Mouse (Mus musculus) liver, embryonic 18 days (tissue): ENCODE measurements around the gene Sac3d1. TPM values are rescaled to one million over a fixed set of nuclear protein-coding genes. Genes with fewer than 3 reads are reported as not detected.

Experiments
- polyA plus RNA-seq: library from polyadenylated mRNA; depleted of rRNA; stranded (reverse); fragments of >200 nt; gene quantifications from 2 replicates; pipeline ENCODE4 v1.2.3, GENCODE M21; 2012; rRNA removed

The Sac3d1 gene
- 12.5 and 12.8 TPM in 2 replicates for polyA plus RNA-seq

DNA sequence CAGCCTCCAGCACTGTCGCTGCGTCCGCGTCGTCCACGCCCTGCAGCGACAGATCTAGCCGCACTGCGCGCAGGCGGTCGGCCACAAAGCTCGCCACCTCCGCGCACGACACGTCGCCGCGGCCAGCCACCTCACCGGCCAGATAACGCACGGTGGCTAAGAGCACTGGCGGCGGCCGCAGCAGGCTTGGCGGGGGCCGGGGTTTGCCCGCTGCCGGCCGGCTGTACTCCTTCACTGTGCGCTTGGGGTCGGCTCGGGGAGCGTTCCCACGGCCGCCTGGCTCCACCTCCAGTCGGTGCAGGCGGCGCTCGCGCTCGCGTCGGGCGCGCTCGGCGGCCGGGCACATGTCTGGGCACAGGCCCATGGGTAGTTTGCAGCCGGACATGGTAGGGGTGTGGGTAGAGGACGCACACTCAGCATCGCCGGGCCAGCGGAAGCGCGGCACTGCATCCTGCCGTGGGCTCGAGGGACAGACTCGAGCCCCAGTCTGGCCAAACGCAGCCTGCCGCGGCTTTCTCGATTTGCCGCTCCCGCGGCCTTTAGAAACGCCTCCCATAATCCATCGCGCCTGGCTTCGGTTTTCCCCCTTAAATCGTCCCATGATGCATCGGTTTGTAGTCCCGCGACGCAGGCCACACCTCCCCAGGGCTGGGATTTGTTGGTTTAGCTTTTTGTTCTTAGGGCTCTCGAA, at the start of gene Sac3d1:
Gene Sac3d1 (minus strand): TSS at position 665 of the 691 bp plus-strand sequence.

DNA sequence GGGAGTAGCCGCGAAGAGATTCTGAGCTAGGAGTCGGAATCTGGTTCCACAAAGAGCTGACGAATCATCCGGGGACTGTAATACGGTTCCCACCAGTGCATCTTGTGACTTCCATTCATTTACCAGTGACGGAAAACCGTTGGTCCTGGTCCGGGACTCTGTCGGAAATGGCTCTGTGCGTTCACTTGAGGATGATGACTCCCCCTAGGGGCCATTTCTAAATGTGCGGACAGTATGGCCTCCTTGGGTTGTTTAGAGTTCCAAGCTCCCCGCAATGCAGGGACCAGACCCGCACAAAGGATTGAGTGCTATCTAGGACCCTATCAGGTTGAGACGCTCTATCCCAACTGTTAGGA, 22.9 kb upstream of the Sac3d1 start, which contains the start of gene Arl2:
Gene Arl2 (minus strand): TSS at position 155 of the 356 bp plus-strand sequence.

DNA sequence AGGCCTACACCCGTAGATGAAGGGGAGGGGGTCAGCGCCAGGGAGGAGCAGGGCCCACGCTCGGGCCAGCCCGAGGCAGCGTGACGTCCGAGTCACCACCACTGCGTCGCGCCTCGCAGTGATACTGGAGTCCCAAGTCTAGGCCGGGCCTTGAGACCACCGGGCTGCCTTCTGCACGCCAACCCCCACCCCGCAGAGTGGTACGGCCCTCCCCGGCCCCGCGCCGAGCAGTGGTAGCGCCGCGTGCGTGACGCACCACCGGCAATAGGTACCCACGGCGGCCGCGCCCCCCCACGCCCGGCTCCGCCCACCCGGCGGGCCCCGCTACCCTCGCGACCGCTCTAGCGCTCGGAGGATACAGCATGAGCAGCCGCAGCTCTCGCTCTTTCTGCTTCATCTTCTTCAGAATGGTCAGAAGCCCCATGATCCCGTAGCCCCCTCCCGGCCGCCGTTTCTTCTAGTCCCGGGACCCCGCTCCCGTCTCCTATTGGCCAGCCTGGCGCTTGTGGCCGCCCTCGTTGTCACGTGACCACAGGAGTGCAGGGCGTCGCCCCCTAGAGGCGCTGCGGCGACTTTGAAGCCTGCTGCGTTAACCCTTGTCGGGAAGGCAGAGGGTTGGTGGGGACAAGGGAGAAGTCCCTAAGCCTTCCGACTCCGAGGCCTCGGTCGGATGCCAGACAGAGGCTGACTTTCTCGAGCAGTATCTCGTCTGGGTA, 22.4 kb upstream of the Sac3d1 start, which contains the start of gene Batf2:
Gene Batf2 (plus strand): TSS at position 306 of the 716 bp plus-strand sequence.

DNA sequence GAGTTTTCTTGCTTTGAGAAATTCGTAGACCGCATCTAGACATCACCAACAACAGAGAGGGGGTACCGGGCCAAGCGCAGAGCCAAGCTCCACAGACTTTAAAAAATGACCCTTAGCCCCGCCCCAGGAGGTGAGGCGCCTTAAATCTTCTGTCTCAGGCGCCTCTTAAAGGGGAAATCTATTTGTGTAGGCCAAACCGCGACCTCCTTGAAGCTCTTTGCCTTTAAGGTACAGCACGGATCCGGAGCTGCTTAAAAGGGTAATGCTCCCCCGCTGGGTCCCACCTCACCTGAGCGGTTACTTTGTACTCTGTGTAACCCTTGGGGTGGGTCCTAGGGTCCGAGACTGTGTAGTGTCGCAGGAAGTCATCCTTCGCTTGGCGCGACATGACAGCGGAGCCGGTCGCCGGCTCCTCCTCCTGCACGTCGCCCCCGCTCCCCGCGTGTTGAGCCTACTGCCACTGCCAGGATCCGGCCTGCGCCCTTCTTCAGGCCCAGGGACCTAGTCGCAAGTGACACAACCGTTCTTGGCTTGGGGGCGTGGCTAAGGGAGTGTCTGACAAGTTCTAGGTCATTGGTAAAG, 9.4 kb upstream of the Sac3d1 start, which contains the start of gene Snx15:
Gene Snx15 (minus strand): TSS at position 545 of the 582 bp plus-strand sequence.

DNA sequence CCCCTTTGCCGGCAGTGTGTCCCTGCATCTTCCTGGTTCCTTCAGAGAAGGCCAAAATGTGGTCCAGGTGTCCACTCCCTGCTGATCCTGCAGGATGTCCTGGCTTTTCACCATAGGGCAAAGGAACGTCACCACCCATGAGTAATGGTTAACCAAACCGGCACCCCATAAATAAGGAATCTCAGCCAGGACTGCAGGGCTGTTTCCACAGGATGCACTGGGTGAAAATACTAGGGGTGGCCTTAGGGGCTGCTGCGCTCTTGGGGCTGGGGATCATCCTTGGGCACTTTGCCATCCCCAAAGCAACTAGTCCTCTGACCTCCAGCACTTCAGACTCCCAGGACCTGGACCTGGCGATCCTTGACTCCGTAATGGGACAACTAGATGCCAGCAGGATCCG, 12.9 kb downstream of the Sac3d1 start, which contains the start of gene Naaladl1:
Gene Naaladl1 (plus strand): TSS at position 197 of the 400 bp plus-strand sequence.

DNA sequence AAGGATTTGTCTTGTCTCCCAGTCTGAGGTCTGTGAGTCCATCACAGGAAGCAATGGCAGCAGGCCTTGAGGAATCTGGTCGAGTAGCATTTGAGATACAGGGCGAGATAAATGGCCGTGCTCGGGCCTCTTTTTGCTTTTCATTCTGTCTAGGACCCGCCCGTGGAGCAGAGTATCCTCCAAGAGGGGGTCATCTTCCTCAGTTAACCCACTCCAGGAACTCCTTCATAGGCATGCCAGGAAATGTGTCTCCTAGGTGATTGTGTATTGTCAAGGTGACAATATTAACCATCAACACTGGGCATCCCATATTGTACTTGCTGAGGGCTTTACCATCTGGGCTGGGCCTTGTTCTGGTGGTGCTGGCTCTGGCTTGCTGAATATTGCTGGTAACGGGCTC, 24.3 kb downstream of the Sac3d1 start, which contains the start of gene AC131692.1:
Gene AC131692.1 (plus strand): TSS at position 301 of the 400 bp plus-strand sequence.

DNA sequence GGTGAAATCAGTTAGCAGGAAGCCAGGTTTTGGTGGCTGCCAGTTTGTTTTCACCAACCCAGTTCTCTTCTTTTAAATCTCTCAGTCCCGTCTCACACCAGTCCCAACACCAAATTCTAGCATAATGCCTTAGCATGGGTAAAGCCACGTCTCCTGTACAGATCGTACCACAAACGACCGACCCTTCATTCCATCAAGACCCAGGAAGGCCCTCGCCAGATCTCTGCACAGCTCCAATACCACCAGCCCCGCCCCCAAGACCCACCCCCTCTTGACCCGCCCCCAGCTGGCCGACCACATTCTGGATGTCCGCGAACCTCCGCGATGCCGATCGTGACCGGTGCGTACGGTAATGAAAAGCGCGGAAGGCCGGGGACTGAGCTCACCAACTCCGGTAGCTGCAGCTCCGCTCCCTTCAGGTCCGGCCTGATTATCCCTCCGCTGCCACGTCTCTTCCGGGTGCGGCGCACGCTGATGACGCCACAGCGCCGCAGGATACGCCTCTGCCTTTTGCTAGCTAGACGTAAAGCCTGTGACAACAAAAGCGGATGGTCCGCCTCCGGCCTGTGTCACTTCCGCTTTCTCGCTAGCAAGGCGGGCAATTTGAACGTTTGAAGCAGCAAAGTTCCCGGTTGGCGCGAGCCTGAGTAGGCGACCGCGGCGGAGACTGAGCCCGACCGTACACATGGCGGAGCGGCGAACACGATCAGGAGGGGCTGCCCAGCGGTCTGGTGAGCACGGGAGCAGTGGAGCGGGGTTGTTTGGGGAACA, 33.8 kb downstream of the Sac3d1 start, which contains the start of the genes Zfpl1 and Cdca5:
Gene Zfpl1 (minus strand): TSS at position 479 of the 771 bp plus-strand sequence.
Gene Cdca5 (plus strand): TSS at position 506 of the 771 bp plus-strand sequence.

DNA sequence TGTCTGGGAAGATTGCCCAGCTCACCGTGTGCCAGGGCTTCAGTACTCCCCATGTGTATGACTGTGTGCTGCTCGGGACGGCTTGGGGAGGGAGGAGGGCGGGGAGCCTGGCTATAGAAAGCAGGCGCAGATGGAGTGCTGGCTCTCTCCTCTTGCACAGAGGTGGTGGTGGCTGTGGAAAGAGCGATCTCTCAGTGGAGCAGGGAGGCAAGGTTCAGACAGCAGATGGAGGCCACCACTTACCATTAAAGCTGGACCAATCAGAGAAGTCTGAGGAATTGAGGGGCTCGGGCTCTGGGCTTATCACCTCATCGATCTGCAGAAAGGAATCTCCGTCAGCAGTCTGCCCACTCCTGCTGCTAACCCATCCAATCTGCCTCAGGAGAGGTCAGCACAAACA, 36.3 kb downstream of the Sac3d1 start, which contains the start of gene Gm28374:
Gene Gm28374 (minus strand): TSS at position 101 of the 400 bp plus-strand sequence.

DNA sequence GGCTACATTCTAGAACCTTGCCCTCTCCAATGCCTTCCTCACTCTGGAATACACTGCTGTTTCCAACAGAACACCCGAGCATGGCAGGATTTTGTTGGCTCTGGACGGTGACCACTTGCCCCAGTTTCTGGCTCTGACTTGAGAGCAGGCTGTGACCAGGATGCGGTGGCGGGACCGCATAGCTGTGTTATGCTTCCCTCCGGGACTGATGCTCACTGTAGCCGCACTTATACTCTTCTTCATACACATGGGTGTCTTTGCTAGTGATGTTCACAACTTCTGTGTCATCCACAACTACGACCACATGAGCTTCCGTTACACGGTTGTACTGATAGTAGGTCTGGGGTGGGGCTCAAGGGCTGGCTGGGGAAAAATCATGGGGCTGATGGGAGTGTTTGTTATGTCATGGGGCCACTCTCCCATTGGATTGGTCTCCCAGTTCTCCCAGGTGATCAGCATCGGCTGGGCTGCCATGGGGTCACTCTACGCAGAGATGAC, 38.4 kb downstream of the Sac3d1 start, which contains the start of gene Tmem262:
Gene Tmem262 (plus strand): TSS at position 51 of the 498 bp plus-strand sequence.

DNA sequence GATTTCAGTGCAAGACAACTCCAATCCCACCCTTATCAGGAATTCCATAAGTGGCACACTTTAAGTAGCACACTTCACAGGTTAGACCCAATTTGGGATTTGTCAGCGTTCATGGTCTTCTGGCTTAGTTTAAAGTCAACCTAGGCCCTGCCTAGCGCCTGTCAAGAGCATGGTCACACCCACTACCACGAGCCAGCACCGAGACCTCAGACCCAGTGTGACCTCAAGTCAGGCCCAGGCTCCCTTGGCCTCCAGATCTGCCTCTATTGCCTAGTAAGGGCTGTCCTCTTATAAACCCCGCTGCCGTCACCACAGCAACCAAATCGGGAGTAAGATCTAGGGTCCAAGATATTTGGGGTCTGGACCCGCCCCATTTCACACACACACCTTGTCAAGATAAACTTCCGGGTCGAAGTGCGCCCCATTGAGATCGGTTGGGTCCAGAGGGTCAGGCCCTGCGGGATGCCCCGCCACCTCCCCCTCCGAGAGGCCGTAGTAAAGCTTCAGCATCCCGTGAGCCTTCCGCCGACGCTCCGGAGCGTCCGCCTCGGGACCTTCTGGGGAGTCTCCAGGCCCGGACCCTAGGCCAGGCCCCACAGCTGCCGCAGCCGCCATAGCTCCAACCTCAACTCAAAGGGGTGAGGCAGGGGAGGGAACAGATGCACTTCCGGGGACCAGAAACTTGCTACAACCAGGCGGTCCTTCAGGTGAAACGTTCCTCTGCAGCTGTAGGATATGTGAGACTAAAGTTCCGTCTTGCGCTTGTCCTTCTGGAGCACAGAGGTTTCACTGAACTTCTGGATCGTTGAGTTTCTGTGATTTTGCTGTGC, 41.7 kb downstream of the Sac3d1 start, which contains the start of gene Vps51:
Gene Vps51 (minus strand): TSS at position 668 of the 830 bp plus-strand sequence.

DNA sequence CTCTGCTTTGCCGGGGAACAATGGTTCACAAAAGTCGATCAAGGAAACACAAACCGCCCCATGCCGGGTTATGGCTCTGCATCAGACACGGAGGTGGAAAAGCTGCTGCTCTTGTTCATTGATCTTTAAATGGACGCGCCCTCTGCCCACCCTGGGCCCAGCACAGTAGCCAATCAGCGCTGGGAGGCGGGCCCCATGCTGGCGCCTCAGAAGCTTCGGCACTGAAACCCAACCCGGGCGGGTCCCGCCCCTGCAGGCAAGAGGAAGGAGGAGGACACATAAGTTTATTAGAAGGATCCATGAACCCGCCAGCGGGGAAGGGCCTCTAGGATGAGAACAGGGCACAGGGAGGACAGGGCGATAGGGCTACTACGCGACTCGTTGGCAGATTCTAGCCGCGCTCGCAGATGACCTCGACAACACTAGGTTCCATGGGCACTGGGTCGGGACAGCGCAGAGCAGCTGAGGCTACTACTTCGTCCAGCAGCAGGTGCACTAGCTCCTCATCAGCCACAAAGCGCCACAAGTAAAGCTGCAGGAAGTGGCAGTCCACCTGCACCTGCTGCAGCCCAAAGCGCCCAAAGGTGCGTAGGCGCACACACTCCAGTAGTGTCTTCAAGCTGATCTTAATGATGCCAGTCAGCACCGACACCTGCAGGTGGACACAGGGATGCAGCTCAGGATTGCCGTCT, 50.6 kb downstream of the Sac3d1 start, which contains the start of gene Tm7sf2:
Gene Tm7sf2 (minus strand): TSS at position 650 of the 692 bp plus-strand sequence.

Other genes starting within 250 kb of the Sac3d1 start
- gene Frmd8, start 243.4 kb downstream of the Sac3d1 start, polyA plus RNA-seq, result 5.5 and 6.7 TPM in 2 replicates
- gene Slc25a45, start 240.8 kb downstream of the Sac3d1 start, polyA plus RNA-seq, result 10.8 and 11.3 TPM in 2 replicates
- 1.1 and 1.4 TPM in 2 replicates for gene Tigd3, start 224.5 kb downstream of the Sac3d1 start, polyA plus RNA-seq
- gene Dpf2, start 205.6 kb downstream of the Sac3d1 start, polyA plus RNA-seq, result 31.6 and 33.1 TPM in 2 replicates
- gene Cdc42ep2, start 193.8 kb downstream of the Sac3d1 start, polyA plus RNA-seq, result 3.1 and 3.5 TPM in 2 replicates
- 32.2 and 32.9 TPM in 2 replicates for gene Pola2, start 154.4 kb downstream of the Sac3d1 start, polyA plus RNA-seq
- 0.05 and 0.07 TPM in 2 replicates for gene Slc22a20, start 132.5 kb downstream of the Sac3d1 start, polyA plus RNA-seq
- gene Capn1, start 102.8 kb downstream of the Sac3d1 start, polyA plus RNA-seq, result 16.0 and 18.9 TPM in 2 replicates
- 12.0 and 13.7 TPM in 2 replicates for gene Syvn1, start 72.1 kb downstream of the Sac3d1 start, polyA plus RNA-seq
- 22.4 and 23.7 TPM in 2 replicates for gene Mrpl49, start 60.9 kb downstream of the Sac3d1 start, polyA plus RNA-seq
- gene Fau, start 60.8 kb downstream of the Sac3d1 start, polyA plus RNA-seq, result 1,008 and 1,075 TPM in 2 replicates
- gene Znhit2, start 57.5 kb downstream of the Sac3d1 start, polyA plus RNA-seq, result 18.6 and 20.3 TPM in 2 replicates
- 74.1 and 93.2 TPM in 2 replicates for gene Tm7sf2, start 50.3 kb downstream of the Sac3d1 start, polyA plus RNA-seq
- gene Vps51, start 41.4 kb downstream of the Sac3d1 start, polyA plus RNA-seq, result 20.2 and 24.9 TPM in 2 replicates
- not detected in 2 replicates for gene Tmem262, start 38.6 kb downstream of the Sac3d1 start, polyA plus RNA-seq
- gene Gm28374, start 36.4 kb downstream of the Sac3d1 start, polyA plus RNA-seq, result 0.26 and 0.29 TPM in 2 replicates
- 18.7 and 21.2 TPM in 2 replicates for gene Zfpl1, start 33.7 kb downstream of the Sac3d1 start, polyA plus RNA-seq
- gene Cdca5, start 33.7 kb downstream of the Sac3d1 start, polyA plus RNA-seq, result 11.0 and 11.4 TPM in 2 replicates
- 0.14 and 0.23 TPM in 2 replicates for gene AC131692.1, start 24.2 kb downstream of the Sac3d1 start, polyA plus RNA-seq
- 2.1 TPM in 2 replicates for gene Naaladl1, start 12.9 kb downstream of the Sac3d1 start, polyA plus RNA-seq
- gene Snx15, start 9.7 kb upstream of the Sac3d1 start, polyA plus RNA-seq, result 32.0 and 35.8 TPM in 2 replicates
- 1.4 and 1.5 TPM in 2 replicates for gene Batf2, start 22.3 kb upstream of the Sac3d1 start, polyA plus RNA-seq
- 16.7 and 18.5 TPM in 2 replicates for gene Arl2, start 22.9 kb upstream of the Sac3d1 start, polyA plus RNA-seq
- gene Majin, start 65.7 kb upstream of the Sac3d1 start, polyA plus RNA-seq, result 0.05 TPM in 2 replicates
- not detected in 2 replicates for gene Gpha2, start 107.7 kb upstream of the Sac3d1 start, polyA plus RNA-seq
- gene Ppp2r5b, start 117.2 kb upstream of the Sac3d1 start, polyA plus RNA-seq, result 4.8 and 5.2 TPM in 2 replicates
- 5.6 and 6.8 TPM in 2 replicates for gene Atg2a, start 123.0 kb upstream of the Sac3d1 start, polyA plus RNA-seq
- 57.5 and 76.1 TPM in 2 replicates for gene Ehd1, start 158.1 kb upstream of the Sac3d1 start, polyA plus RNA-seq
- 4.2 and 5.4 TPM in 2 replicates for gene Cdc42bpg, start 187.8 kb upstream of the Sac3d1 start, polyA plus RNA-seq
- 16.8 and 18.1 TPM in 2 replicates for gene Men1, start 216.3 kb upstream of the Sac3d1 start, polyA plus RNA-seq
- 29.5 and 37.2 TPM in 2 replicates for gene Map4k2, start 222.5 kb upstream of the Sac3d1 start, polyA plus RNA-seq
- 43.1 and 53.9 TPM in 2 replicates for gene Sf1, start 245.0 kb upstream of the Sac3d1 start, polyA plus RNA-seq